Mouse (Mus musculus) left cerebral cortex, adult 8-10 months (tissue): ENCODE measurements at regions not wholly inside any gene's neighbourhood (a gene's known extent, or its start where the extent isn't known, plus 50 kb on each side); places are given as distances from the start of the nearest gene placed in this dataset.
A peak's percentile ranks its signal among the peaks of the same experiment; 100 is the strongest.
"Not testable (repeated sequence)": the region's sequence is repeated elsewhere in the genome, so short reads cannot be mapped to it uniquely, and the experiment has no call there.

Experiments
- DNase-seq, 2 experiments: peaks; one replicate each; pipeline ENCODE4 v3.0.0; 2022; ENCODE audit warnings: low spot score in 2 of 2

DNA sequence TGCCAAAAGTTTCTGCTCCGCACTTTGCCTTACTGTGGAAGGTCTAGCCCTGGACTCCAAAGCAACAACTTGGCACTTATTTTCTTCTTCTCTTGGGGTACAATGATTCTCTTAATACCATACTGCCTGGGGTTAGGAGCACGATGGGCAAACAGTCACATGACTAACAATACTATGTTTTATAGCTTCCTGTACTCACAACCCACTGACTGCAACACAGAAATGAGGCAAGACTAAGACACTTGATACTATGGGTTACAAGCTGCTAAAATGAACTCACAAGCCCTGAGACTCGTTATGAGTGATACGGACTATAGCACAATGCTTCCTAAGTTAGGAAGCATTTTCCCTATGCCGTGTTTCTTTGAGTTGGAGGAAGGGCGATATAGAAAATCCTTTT, 222.3 kb upstream of the Zpld1 start:
- DNase-seq: no peak

DNA sequence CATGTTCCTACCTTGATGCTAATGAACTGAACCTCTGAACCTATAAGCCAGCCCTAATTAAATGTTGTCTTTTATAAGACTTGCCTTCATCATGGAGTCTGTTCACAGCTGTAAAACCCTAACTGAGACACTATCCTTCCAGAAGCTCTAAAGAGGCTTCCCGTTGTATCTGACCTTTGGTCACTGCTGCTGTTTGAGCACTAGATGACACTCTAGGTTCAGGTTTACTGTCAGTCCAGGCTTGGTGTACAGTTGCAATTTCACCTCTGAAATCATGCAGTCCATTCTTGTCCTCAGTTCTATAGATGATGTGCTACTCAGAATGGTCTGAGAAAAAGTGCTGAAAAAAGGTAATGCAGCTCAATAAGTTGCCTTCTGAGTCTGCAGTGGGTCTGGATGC, 221.9 kb upstream of the Zpld1 start:
- no peak for DNase-seq

DNA sequence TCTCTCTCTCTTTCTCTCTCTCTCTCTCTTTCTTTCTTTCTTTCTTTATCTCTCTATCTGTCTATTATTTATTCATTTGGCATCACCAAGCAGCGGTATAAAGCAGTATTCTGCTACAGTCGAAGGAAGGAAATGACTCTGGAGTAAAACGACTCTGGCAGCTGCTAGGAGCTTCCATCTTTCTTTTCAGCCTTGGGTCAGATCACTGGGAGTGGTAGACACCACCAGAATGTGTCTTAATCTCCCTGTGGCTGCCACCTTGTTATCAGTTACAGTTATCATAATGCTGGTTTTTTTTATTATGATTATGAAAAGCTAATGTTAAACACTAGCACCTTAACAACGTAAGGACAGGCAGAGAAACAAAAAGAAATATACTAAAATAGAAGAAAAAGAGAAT, 219.2 kb upstream of the Zpld1 start:
- no peak for DNase-seq

DNA sequence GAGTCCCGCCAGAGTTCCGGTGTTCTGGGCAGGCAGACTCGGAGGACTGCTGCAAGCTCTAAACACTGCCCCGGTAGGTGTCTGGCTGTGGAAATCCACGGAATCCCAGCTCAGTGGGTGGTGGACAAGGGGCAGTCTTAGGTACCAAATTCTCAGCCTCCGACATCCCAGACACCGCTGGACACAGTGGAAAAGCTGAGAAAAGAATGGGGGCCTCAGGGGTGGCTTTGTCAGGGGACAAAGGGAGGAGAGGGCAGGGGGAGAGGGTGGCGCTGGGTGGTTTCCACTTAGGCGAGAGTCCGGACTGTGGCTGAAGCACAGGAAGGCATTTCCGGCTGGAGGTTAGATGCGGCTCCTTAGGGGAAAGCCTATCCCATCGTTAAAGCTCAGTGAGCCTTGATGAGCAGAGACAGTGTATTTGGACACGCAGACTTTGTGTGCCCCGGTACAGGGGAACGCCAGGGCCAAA, 217.5 kb upstream of the Zpld1 start:
- no peak for DNase-seq

DNA sequence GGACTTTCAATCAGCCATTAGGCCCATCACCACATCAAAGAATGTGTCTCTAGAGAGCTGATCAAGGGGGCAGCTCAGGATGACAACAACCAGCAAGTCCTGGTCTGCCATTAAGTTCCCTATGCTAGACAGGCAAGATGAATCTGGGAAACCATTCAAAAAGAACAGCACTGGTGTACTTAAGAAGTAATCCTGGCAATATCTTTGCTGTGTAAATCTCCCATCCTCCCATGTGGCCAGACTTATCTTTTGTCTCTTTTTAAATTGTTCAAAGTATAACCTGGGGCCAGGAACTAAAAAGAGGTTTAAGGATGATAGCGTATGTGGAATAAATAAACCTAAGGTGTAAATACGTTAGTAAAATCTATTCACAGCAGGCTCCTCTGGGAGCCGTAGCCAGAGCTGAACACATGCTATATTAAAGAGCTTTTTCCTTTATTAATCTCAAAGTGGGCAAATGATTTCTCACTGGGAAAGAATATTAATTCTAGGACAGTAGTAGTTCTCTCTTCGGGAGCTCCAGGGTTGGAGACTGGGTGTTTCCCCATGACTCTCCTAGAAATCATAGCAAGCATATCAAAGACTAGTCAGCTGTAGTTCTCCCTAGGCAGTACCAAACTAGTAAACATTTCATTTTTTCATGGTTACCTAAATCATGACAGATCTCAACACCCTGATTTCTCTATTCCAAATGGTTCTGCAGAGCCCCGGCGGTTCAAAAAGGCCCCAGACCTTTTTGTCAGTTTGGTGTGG, 216.8 kb upstream of the Zpld1 start:
- no peak for DNase-seq

DNA sequence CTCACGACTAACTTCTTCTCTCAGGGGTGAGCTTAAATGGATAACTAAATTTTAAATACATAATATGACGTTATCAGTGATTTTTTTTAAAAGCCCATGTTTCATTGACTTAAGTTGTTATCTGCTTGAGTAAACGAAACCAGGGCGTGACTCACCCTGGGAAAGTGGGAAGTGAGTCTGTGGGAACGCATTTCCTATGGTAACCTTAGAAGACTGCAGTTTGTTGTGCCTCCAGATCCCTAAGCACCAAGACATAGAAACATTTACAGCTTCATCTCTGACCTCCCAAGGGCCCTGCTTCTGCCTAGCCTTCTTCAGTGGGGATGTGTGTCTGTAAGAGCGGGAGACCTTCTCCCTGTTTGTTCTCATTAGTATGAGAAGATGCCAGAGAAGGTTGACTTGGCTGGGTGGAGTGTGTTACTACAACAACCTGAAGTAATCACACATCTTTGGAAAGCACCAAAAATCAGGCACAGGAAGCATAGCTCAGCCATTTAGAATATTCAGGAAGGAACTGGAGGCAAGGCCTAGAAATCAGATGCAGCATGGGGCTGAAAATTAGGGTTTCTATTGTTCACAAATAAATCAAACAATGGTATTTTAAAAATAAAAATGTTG, 207.1 kb upstream of the Zpld1 start:
- no peak for DNase-seq

DNA sequence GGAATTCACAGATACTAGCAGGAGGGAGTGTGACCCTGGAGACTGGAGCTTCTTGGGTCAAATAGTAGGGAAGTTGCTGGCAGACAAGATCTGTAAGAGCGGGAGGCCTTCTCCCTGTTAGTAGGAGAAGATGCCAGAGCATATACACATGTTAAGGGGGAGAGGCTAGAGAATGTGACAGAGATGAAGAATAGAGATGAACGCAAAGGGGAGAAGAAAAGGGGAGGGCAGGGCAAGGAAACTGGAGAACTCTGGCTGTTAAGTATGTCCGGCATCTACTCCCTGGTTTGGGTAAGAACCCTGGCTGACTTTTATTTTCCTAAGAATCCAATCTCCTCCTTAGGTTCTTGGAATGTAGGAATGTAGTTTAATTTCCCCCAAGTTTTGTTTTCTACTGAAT, 206.5 kb upstream of the Zpld1 start:
- DNase-seq: no peak

DNA sequence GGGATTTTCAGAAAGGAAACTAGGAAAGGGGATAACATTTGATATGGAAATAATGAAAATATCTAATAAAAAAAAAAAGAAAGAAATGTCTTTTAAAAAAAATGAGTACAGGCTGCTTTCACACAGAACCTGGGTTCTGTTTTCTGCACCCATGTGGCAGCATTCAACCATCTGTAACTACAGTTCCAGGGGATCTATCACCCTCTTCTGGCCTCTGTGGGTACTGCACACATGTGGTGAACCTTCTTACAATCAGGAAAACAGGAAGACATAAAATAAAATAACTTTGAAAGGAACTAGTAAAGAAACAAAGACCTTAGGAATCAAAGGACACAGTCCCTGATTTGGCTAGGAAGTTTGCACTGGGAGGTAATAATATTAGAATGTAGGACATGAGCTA, 205.5 kb upstream of the Zpld1 start:
- no peak for DNase-seq

DNA sequence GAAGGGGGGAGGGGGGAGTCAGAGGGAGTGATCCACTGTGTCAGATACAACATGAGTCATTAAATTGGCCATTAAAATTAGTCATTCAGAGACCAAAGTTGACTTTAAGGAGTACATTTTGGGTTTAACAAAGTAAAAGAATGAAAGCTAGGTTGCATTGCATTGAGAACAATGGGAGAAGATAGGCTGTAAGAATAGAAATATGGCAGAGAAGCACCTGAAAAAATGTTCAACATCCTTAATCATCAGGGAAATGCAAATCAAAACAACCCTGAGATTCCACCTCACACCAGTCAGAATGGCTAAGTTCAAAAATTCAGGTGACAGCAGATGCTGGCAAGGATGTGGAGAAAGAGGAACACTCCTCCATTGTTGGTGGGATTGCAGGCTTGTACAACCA, 202.0 kb upstream of the Zpld1 start:
- DNase-seq: not testable (repeated sequence)

DNA sequence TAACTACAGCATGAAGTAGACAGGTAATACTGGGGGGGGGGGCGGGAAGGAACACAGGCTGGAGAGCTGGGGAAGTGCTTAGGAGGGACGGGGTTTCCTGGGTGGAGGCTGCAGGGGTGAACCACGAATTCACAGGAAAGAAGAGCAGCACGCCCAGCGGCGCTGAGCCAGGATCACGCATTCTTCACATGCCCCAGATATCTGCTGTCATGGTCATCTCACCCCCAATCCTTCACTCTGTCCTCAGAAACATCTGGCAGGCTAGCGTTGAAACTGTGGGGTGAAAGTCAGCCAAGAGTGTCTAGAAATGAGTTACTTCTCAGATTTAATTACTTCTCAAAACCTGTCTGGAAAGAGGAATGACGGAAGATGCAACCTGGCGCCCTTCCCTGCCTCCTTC, 197.3 kb upstream of the Zpld1 start:
- no peak for DNase-seq

DNA sequence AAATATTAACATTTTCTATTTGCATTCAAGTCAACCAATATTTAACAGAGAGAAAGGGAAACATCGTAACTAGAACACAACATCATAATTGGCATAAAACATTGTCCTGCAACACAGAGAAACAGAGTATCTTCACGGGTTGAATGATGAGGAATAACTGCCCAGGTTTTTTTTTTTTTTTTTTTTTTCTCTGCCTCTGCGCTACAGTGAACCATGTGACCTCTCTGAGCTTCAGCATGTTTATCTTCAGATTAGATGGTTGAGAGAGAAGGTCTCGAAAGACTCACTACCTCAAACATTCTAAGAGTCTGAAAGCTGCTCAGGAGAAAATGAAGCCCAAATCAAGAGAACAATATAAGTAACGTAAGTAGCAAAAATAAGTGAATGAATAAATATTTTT, 196.4 kb upstream of the Zpld1 start:
- no peak for DNase-seq

DNA sequence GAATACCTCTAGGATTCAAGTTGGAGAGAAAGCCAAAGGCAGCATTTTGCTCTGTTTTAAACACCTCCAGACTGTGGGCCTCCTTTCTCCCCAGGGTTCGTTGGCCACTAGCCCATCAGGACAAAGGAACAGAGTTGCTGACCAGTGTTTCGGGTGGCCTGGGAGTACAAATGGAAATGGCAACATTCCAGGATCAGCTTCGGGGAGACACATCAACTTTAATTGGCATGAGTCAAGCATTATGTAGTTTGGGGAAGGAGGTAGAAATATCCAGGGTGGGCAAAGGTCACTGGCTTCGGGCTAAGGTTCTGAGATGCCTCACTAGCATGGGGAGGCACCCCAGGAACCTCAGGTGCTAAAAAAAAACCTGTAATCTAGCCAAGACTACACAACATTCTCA, 194.3 kb upstream of the Zpld1 start:
- DNase-seq: no peak

DNA sequence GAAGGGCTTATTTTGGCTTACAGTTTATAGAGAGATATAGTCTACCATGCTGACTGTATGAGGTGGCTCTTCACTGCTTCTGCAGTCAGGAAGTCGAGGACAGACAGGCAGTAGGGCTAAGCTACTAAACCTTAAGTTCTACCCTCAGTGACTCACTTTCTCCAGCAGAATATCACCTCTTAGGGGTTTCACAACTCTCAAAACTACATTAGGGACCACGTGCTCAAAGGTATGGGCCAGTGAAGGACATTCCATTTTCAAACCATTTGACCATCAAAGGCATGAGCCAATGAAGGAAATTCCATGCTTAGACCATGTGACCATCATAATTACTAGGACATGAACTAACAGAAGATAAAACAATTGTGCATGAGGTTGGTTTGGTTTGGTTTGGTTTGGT, 186.6 kb upstream of the Zpld1 start:
- no peak for DNase-seq

DNA sequence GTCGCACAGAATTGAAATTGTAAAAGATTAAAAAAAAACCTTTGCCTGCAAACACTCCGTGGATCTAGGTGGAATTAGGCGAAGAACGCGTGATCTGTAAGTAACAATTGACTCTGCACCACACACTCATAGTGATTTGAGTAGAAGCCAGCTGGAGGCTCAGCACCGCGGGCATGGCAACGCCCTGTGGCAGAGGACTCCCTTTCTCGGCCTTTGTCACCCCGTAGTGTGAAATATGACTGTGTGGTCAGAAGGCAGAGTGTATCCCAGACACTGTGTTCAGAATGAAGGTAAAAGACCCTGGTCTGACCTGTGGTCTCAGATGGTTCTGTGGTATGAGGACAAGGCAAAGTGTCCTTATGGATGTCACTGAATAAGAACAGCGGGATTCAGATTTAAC, 183.0 kb upstream of the Zpld1 start:
- DNase-seq: no peak

DNA sequence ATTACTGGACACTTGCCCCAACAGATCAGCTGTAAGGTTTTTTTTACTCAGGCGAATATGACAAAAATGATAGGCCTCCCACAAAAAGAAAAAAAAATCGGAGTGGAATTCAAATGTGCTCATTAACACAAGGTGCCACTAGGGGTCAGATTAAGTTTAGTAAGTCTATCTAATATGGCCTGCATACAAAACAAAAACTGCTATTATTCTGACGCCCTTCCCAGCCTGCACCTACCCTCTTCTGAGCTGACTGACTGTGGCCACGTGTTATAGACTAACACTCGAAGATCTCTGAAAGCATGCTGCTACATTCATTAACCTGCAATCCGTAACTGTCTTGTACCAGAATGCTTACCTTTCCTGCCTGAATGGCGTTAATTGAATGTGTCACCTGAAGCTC, 182.5 kb upstream of the Zpld1 start:
- no peak for DNase-seq

DNA sequence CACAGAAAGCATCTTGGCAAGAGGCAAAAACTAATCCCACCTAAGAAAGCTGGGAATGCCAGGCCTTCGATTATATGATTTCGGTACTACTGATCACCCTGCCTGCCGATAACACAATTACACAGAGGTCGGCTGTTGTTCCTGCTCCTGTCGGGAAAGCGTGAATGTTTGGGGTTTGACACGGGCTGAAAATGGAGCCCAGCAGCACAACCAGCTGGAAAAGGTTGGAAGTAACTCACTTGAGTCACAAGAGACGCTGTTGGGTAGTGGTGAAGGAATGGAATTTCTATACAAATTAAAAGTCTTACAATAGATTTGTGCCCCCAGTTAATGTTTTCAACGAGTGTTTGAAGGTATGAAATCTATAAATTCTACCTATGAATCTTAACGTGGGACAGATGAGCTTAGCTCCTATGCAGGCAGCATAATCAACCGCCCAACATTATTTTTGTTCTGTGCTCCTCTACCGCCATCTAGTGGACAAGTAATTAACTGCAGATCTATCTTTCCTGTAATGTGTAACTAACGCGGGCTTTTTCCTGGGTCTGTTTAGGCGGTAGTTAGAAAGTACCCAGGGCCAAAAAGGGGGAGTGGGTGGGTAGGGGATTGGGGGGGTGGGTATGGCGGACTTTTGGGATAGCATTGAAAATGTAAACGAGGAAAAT, 178.9 kb upstream of the Zpld1 start:
- DNase-seq: no peak

DNA sequence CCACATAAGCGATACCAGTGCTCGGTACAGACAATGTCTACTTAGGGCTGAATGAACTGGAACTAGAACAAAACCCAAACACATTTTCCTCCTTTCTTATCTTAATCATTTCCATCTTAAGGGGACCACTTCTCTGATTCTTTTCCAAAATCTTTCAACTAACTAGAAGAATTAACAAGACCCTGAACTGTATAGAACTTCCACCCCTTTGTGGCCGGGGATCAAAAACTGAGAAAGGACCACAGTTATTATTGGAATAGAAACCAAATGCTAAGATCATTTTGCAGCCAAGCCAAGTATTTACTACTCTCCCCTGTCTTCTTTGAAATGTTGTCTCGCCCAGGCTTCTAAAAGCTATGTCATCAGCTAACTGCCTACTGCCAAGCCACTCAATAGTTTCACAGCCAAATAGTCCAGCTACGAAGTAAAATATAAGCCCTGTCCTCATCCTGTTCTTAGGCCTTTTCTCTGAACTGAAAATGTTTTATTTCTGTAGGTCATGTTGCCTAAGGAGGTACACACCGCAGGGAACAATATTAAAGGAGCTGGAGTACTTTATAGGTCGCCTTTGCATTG, 177.3 kb upstream of the Zpld1 start:
- DNase-seq: no peak

DNA sequence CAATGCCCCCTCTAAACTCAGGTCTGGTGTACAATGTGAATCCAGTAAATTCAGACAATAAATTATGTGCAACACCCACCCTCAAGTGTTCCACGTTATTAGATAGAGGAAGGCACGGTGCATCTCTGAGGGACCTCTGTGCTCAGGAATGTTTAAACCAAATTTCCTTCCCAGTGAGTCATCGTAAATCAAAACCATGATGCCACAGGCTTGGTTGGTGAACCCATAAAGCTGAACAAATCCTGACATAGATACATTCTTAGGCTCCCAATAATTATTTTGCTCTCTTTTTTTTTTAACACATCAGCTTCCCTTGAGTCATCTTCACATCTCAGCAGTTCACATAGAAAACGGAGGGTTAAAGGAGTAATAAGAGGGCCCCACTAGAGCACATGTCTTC, 173.6 kb upstream of the Zpld1 start:
- no peak for DNase-seq

DNA sequence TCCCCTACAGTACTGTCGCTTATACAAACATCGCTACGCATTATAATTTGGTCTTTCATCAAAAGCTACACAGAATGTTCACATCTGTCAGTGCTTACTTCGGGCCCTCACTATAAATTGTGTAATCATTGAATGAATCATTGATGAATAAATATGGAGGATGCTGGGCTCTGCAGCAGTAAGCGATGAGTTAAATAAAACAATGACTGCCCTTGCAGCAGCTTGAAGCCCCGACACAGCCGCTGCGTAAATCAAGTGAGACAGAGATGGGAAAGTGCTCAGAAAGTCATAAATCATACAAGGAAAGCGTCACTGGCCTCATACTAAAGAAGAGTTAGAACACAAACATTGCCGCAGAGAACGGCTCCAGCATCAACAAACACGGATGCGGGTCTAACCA, 172.9 kb upstream of the Zpld1 start:
- no peak for DNase-seq

DNA sequence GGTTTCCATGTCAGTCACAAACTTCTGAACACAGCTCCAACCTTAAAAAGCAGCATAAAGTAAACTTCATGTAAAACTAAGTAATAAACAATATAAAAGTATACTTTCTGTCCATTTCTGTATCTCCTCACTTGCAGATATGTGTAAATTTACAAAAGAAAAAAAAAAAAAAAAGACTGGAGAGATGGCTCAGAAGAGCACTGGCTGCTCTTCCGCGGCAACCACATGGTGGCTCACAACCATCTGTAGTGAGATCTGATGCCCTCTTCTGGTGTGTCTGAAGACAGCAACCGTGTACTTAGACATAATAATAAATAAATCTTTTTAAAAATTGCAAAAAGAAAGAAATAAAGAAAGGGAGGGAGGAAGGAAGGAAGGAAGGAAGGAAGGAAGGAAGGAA, 171.9 kb upstream of the Zpld1 start:
- DNase-seq: no peak

DNA sequence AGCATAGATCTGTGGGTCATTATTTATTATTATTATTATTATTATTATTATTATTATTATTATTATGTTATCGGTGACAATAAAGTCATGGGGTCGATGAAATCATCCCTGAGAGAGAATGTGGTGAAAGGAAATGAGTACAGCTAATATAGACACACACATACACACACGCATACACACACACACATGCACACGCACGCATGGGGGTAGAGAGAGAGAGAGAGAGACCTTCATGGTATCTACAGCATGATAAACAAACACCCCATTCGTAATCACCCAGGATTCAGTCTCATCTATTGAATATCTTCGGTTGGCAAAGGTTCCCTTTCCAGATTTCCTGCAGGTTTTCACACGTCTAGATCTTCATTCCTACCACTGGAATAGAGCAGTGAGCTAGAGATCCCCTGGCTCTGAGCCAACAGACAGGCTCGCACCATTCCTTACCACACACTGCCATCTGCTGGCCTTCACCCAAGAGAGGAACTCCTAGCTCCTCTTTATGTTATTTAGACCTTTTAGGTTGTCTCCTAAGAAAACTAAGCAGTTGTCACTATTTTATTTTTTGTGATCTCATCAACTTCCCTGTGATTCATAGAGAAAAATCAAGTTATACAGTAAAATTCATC, 171.2 kb upstream of the Zpld1 start:
- peak; percentile 58 to 79 for DNase-seq

DNA sequence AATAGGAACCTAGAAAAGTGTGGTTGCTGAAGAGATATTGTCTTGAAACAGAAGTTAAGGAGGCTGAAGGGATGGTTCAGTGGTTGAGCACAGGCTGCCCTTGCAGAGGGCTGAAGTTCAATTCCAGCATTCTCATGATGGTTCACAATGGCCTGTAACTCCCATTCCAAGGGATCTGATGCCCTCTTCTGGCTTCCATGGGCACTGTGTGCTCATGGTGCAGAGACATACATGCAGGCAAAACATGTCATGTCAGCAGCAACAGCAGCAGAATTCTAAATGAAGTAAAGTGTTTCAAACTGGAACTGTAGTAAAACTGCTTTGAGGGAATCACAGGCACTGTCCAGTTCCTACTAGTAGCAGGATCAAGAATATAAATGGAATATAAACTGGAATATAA, 162.7 kb upstream of the Zpld1 start:
- DNase-seq: no peak
